Mouse (Mus musculus): ENCODE measurements around the gene Rfc1.
"Not testable (repeated sequence)": the region's sequence is repeated elsewhere in the genome, so short reads cannot be mapped to it uniquely, and the experiment has no call there.

The Rfc1 gene

DNA sequence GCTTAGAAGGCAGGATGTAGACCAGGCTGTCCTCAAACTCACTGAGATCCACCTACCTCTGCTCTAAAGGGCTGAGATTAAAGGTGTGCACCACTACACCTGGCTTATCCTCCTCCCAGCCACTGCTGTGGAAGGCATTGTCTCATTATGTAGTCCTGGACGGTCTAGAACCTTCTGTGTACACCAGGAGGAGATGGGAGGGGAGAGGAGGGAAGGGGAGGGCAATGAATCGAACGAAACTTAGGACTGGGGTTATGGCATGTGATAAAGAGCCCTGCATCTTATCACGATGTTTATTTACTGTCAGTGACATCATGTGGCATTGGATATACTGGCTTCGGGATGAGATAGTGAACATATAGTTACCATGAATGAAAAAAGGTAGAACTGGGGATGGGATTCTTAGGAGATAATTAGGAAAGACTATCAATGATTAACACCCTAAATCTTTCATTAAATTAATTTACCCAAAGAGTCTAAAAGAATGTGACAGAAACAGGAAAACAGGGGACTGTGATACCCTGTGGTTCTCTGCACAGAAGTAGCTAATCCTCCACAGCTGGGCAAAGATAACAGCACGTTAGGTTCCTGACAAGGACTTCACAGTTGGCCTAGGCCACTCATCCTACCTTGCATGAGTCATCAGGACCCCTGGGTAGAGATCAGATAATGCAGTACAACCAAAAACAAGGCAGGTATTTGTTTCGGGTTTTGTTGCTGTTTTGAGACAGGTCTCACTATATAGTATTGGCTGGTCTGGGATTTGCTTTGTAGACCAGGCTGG is 37.1 kb downstream of the Rfc1 start:
- no peak for DNase-seq

DNA sequence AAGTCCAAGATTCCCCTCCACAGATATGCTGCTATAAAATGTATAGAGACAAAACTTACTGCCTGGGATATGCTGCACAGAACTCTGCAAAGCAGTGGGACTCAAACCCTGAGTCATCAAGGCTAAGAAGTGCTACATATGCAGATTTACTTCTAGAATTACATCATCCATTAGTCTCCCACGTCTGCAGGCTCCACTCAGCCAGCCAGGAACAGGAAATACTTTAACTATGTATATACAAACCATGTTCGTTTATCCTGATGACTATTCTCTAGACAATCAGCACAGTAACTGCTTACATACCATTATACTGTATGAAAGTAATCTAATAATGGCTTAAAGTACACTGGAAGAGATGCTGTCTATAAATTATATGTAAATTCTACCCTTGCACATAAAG is 41.2 kb downstream of the Rfc1 start:
- DNase-seq = no peak

GRCm38 (mm10) chr5:65293627-65294026 is 41.8 kb downstream of the Rfc1 start:
- no peak for DNase-seq

- not testable (repeated sequence) for DNase-seq
Measured at GRCm38 (mm10) chr5:65289009-65289408, 46.5 kb downstream of the Rfc1 start.

DNA sequence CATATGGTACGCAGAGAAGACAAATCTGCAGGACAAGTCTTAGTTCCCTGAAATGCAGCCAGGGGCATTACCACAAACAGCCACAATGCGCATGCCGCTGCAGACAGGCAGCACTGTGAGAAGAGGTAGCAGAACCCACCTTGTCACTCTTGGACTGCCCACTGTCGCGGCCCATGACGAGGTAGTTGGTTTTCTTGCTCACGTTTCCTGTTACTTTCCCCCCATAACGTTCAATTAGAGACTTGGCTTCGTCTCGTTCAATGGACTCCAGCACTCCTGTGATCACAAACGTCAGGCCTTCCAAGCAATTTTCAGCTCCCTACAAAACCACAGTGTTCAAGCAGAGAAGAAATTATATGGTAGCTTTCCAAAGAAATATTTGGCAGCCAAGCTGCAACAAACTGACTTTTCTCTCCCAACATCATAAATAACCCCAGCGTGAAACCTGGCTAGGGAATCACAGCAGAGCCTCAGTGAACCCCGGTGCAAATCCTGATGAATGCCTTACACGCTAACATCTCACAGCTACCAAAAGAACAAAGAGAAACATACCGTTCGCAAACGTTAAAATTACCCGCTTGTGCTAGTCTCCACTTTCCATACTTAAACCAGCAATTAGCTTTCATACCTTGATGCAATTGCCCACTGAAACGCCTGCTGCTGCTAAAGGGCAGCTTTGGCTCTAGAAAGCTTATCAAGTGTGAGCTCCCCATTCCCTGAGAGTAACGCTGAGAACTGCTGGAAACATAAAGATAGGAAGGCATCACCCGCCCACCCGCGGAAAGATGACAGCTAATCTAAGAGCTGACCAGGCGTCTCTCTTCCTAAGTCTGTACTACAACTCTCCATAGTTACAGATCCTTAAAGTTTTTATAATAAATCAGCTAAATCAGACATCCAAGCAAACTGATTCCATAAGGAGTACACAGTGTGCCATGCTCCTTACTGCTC is 47.4 kb downstream of the Rfc1 start:
- DNase-seq = peak; percentile 87

- peak; percentile 20 for DNase-seq
Measured at GRCm38 (mm10) chr5:65284171-65284570, 51.3 kb downstream of the Rfc1 start.

DNA sequence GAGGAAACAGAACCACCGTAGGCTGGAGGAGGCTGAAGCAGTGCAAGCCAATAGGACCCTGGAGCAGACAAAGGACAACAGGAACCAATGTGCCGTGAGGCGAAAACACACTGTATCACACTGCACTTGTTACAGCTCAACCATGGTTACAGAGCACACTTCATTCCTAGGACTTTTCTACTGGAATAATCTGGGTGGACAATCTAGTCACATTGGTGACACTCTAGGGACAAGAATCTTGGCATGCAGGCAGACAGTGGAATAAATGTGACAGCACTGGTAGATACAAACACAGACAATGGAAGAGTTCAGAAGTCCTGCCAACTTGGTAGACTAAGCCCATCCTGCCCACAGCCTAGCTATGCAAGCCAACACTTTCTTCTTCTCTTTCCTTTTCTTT is 54.3 kb downstream of the Rfc1 start:
- no peak for DNase-seq

DNA sequence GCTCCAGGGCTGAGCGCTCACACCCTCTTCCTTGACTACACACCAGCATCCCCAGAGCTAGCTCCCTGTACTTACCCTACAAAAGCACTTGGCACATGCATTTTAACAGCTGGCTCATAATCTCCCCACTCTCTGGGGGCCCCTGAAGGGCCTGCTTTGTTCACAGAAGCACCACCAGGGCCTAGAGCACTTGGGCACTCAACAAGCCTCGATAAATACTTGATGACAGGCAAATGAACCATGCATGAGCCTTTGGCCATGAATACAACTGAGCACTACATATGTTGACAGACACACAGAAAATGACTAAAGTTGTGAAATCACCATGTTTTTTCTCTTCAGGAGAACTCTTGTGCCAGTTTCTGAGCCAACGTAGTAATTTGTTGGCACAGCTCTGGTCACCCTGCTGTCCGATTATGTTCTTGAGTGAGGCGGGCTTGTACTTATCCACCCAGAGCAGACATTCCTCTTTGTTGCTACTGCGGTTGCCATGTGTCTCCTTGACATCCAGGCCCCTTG is 56.3 kb downstream of the Rfc1 start:
- DNase-seq = no peak

DNA sequence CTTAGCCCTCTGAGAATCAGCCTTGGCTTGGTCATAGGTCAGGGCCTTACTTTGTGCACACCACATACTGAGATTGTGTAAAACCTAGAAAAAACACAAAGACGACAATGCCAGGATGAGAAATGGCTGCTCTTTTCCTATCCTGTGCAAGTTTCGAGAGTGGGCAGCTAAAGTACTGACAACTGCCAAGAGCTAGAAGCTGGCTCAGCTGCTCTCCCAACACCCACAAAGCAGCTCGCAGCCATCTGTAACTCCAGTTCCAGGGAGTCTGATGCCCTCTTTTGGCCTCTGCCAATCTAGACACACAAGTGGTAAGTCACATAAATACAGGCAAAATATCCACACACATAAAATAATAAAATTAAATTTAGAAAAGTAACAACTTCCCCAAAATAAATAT is 61.5 kb downstream of the Rfc1 start:
- DNase-seq = no peak

GRCm38 (mm10) chr5:65257910-65258505 is 77.5 kb downstream of the Rfc1 start:
- DNase-seq = no peak

GRCm38 (mm10) chr5:65250185-65250855 is 85.2 kb downstream of the Rfc1 start:
- DNase-seq = no peak

DNA sequence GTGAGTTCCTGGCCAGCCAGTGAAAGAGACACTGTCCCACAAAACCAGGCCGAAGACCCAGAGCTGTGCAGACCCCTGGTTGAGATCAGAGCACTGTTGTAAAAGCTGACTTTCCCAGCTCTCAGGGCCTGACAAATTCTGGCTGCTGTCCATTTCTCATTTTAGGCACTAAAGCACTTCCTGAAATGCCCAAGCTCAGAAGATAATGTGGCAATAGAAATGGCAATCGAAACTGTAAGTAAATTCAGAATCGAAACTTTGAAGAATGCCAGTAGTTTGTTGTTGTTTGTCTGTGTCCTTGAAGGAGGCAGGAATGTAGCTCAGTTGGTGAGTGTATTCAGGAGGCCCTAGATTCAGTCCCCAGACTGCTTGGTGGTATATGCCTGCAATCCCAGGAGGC is 88.2 kb downstream of the Rfc1 start:
- DNase-seq = no peak

DNA sequence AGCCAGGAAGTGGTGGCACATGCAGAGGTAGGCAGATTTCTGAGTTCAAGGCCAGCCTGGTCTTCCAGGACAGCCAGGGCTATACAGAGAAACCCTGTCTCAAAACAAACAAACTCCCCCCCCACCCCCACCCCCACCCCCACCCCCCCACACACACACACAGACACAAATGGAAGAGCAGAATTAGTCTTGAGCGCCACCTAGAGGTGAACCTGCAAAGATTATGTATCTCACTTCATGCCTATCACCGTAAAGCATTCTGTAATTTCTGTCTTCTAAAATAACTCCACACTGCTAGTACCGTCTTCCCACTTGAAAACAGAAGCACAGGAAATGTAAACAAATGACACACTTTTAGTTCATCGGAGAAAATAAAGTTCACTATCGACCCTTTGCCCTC is 92.7 kb downstream of the Rfc1 start:
- DNase-seq = peak; percentile 18

GRCm38 (mm10) chr5:65231289-65232003 is 104.0 kb downstream of the Rfc1 start:
- DNase-seq = peak; percentile 20

DNA sequence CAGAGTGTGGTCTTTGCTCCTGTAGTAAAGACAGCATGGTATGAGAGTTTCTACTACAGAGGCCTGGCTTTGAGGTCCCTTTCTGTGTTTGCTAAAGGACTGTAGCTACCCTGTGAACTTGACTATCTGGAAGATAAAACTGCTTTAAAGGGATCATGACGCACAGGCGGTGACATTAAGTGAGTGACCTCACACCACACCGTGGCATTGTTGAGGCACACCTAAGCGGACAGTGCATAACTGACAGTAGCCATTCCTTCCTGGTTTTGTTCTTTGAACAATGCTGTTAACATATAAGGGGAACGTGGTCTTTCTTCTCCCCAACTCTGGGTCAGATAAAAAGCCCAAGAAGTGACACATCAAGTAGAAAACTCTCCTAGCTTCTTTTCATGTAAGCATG is 111.4 kb downstream of the Rfc1 start:
- no peak for DNase-seq

DNA sequence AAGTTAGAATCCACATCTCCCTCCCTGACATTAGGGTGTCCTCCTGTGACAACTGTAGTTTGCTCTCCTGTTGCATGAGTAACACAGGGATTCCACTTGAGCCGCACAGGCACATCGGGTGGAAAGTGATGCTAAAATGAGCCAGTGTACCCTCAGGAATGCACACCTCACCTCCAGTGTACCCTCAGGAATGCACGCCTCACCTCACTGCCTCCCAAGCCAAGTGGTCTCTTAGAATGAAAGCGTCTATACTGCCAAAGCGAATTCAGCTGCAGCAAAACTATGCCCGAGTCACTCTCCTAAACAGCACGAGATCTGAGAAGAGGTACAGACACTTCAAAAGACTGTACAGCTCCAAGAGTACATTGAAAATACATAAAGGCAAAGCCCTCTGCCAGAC is 114.4 kb downstream of the Rfc1 start:
- DNase-seq = no peak

- no peak for DNase-seq
Measured at GRCm38 (mm10) chr5:65217305-65218269, 117.9 kb downstream of the Rfc1 start.

DNA sequence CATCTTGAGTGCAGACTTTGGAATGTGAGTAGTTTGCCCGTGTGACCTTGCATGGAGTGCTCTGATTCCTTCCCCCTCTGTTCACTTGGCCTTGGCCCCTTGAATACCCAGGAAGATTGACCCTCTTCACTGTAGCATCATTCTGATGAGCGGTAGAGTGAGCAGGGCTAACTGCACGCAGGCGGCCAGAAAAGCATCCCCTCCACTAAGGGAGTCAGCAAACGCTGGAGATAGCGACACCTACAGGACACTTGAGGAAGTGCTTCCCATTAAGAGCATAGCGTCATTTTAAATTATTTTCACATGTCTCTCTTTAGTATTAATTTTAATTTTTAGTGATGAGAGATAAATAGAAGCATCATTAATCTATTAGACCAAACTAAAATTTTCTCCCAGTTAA is 122.1 kb downstream of the Rfc1 start:
- DNase-seq = peak; percentile 38
